Mouse (Mus musculus) midbrain, embryonic 14.5 days (tissue): ENCODE results near the gene Frs2. TPM values are rescaled to one million over a fixed set of nuclear protein-coding genes. Genes with fewer than 3 reads are reported as not detected.
A peak's percentile ranks its signal among the peaks of the same experiment; 100 is the strongest.
"Not testable (repeated sequence)": the region's sequence is repeated elsewhere in the genome, so short reads cannot be mapped to it uniquely, and the experiment has no call there.

Experiments used
- ATAC-seq: fragments of 200-750 bp; cut with Nextera tagmentation; 2 replicates; pipeline ENCODE4 v1.8.0; 2017; ENCODE audit warnings: moderate number of reproducible peaks, moderate library complexity; ENCODE audit not compliant: low FRiP score, low TSS enrichment
- DNase-seq: peaks from one replicate; pipeline ENCODE4 v3.0.0-alpha.2; 2015
- H3K27ac ChIP-seq: fragments of 300-500 bp; sonication (generic); replicated peaks from 2 replicates; pipeline ENCODE4 v1.5.1; 2014; ENCODE audit warnings: mild to moderate bottlenecking, low read depth, low read length, moderate library complexity
- H3K27me3 ChIP-seq: fragments of 300-500 bp; sonication (generic); 2 replicates; pipeline ENCODE4 v1.6.1; 2014; ENCODE audit warnings: low read length, control low read depth, mixed read lengths; ENCODE audit not compliant: control insufficient read depth, insufficient read depth
- H3K36me3 ChIP-seq: fragments of 300-500 bp; sonication (generic); 2 replicates; pipeline ENCODE4 v1.6.1; 2014; ENCODE audit warnings: low read length, control low read depth; ENCODE audit not compliant: control insufficient read depth, insufficient read depth
- H3K4me1 ChIP-seq: fragments of 300-500 bp; sonication (generic); 2 replicates; pipeline ENCODE4 v1.6.1; 2014; ENCODE audit warnings: mild to moderate bottlenecking, antibody characterized with exemption, low read length, control low read depth; ENCODE audit not compliant: control insufficient read depth, insufficient read depth
- H3K4me2 ChIP-seq: fragments of 300-500 bp; sonication (generic); 2 replicates; pipeline ENCODE4 v1.6.1; 2014; ENCODE audit warnings: mild to moderate bottlenecking, low read length, moderate library complexity
- H3K4me3 ChIP-seq: fragments of 300-500 bp; sonication (generic); replicated peaks from 2 replicates; pipeline ENCODE4 v1.5.1; 2014; ENCODE audit warnings: low read depth, low read length
- H3K9ac ChIP-seq: fragments of 300-500 bp; sonication (generic); replicated peaks from 2 replicates; pipeline ENCODE4 v1.6.1; 2014; ENCODE audit warnings: mild to moderate bottlenecking, low read length, moderate library complexity
- H3K9me3 ChIP-seq: fragments of 300-500 bp; sonication (generic); 2 replicates; pipeline ENCODE4 v1.6.1; 2016; ENCODE audit warnings: low read length, control low read depth, mixed read lengths; ENCODE audit not compliant: control insufficient read depth
- WGBS: fragments of 180-500 bp; shearing (Covaris S2); extraction: QIAGEN DNeasy Blood & Tissue Kit; methylation state at CpG from one replicate; pipeline ENCODE4 v1.1.7; 2014; 5-methylcytosine and 5-hydroxymethylcytosine counted together
- polyA plus RNA-seq: library from polyadenylated mRNA; unstranded; fragments of >200 nt; fragmentation: Nextera tagmentation; extraction: Ambion mirVana; gene quantifications from 2 replicates; pipeline ENCODE4 v1.2.1, GENCODE M21; 2014

Frs2 gene
- polyA plus RNA-seq, 1 experiment from 2014 or later = 30.3 TPM

GRCm38 (mm10) chr10:117055668-117056067 lies 92.7 kb downstream of the Frs2 start:
- H3K27ac ChIP-seq = no peak overlapping the region
- no peak overlapping the region for H3K4me3 ChIP-seq
- H3K36me3 ChIP-seq = peaks cover 99% of the 10 kb centered on the region
- no peaks in the 10 kb centered on the region for H3K9me3 ChIP-seq
- 94% methylated on average over 4 of the region's 4 CpGs for WGBS
- no peak for ATAC-seq
- no peak overlapping the region for H3K4me2 ChIP-seq
- H3K27me3 ChIP-seq = no peaks in the 10 kb centered on the region
- H3K4me1 ChIP-seq = no peaks in the 10 kb centered on the region
- H3K9ac ChIP-seq = no peak overlapping the region
- DNase-seq = no peak

DNA sequence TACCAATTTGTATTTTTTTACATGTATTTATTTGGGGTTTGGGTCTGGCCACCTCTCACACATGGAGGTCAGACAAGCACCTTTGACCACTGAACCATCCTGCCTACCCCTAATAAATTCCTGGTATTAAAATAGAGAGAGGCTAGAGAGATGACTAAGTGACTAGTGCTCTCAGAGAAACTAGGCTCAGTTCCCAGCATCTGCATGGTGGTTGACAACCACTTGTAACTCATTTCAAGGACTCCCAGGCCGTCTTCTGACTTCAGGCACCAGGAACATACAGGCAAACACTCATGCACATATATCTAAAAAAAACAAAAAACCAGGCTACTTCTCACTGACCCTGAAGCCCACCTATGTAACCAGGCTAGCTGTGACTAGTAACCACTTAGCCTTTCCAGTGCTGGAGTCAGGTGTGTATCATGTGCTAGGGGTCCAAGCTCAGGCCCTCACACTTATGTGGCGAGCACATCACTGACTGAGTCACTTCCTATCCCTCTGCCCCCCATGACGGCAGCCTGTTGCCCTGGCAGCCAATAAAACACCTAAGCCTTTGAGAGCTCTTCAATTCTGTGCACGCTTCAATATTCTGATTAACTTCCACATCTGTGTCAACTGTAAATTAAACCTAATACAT lies 98.3 kb downstream of the Frs2 start:
- WGBS = 84% methylated on average over 4 of the region's 4 CpGs
- ATAC-seq = no peak
- Histone ChIP-seq H3K36me3 (peaks cover 58% of the 10 kb centered on the region), H3K27ac (no peak overlapping the region), H3K27me3 (no peaks in the 10 kb centered on the region), H3K4me2 (no peak overlapping the region), H3K9ac (no peak overlapping the region), H3K9me3 (no peaks in the 10 kb centered on the region), H3K4me1 (0 out of 2 replicates have a peak, but pooled peaks cover 4% of the 10 kb centered on the region), H3K4me3 (no peak overlapping the region)
- no peak for DNase-seq

- no peaks in the 10 kb centered on the region for H3K27me3 ChIP-seq
- WGBS = 79% methylated on average over 4 of the region's 4 CpGs
- H3K4me1 ChIP-seq = 0 out of 2 replicates have a peak, but pooled peaks cover 4% of the 10 kb centered on the region
- no peak overlapping the region for H3K27ac ChIP-seq
- DNase-seq = no peak
- ATAC-seq = no peak
- H3K4me2 ChIP-seq = no peak overlapping the region
- no peaks in the 10 kb centered on the region for H3K9me3 ChIP-seq
- H3K9ac ChIP-seq = no peak overlapping the region
- H3K4me3 ChIP-seq = no peak overlapping the region
- peaks cover 50% of the 10 kb centered on the region for H3K36me3 ChIP-seq
These were observed 99.1 kb downstream of the Frs2 start for GRCm38 (mm10) chr10:117049253-117049652.

GRCm38 (mm10) chr10:117045175-117046056 lies 102.9 kb downstream of the Frs2 start, which contains the start of gene Lrrc10:
Lrrc10 (plus strand) TSS chr10:117045341.
- Histone ChIP-seq H3K36me3 (peaks cover 12% of the 10 kb centered on the region), H3K27ac (no peak within 1 kb of the TSS), H3K27me3 (no peaks in the 10 kb centered on the region), H3K9ac (no peak within 1 kb of the TSS), H3K4me2 (peak within 1 kb of the TSS; percentile 39), H3K4me3 (no peak within 1 kb of the TSS), H3K9me3 (no peaks in the 10 kb centered on the region), H3K4me1 (0 out of 2 replicates have a peak, but pooled peaks cover 4% of the 10 kb centered on the region)
- 45% methylated on average over 40 of the region's 40 CpGs for WGBS
- ATAC-seq (no peak), DNase-seq (peak; percentile 35)

GRCm38 (mm10) chr10:117043497-117044166 lies 104.7 kb downstream of the Frs2 start:
- not testable (repeated sequence) for H3K9ac ChIP-seq, ATAC-seq, H3K27ac ChIP-seq, H3K9me3 ChIP-seq, H3K4me3 ChIP-seq, H3K4me1 ChIP-seq, DNase-seq, H3K27me3 ChIP-seq, H3K4me2 ChIP-seq, H3K36me3 ChIP-seq
- 48% methylated on average over 15 of the region's 16 CpGs for WGBS

DNA sequence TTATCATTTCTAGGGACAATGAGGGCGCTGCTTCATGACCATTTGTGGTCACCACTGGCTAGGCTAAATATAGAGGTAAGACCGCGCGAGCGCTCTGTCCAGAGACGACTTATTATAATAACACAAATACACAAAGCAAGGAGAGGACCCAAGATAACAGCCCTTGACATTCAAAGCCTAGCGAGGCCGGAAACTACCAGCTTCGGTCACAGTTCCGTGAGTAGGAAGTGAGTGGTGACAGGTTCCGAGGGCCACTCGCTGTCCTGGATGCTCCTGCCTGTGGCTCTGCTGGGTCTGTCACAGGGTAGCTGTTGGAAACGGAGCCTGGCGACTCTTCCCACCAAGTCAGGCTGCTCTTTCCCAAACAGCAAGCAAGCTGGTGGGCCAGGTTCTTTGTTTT lies 106.0 kb downstream of the Frs2 start:
- Histone ChIP-seq H3K4me2 (no peak overlapping the region), H3K9ac (no peak overlapping the region), H3K36me3 (no peaks in the 10 kb centered on the region), H3K4me1 (0 out of 2 replicates have a peak, but pooled peaks cover 4% of the 10 kb centered on the region), H3K9me3 (no peaks in the 10 kb centered on the region), H3K27me3 (no peaks in the 10 kb centered on the region), H3K4me3 (no peak overlapping the region), H3K27ac (no peak overlapping the region)
- 87% methylated on average over 14 of the region's 14 CpGs for WGBS
- DNase-seq (no peak), ATAC-seq (no peak)

- no peak overlapping the region for H3K4me3 ChIP-seq
- no peak overlapping the region for H3K27ac ChIP-seq
- DNase-seq (peak; percentile 76), ATAC-seq (no peak)
- WGBS = 66% methylated on average over 6 of the region's 6 CpGs
- H3K9me3 ChIP-seq = no peaks in the 10 kb centered on the region
- no peak overlapping the region for H3K4me2 ChIP-seq
- no peaks in the 10 kb centered on the region for H3K36me3 ChIP-seq
- H3K27me3 ChIP-seq = no peaks in the 10 kb centered on the region
- H3K9ac ChIP-seq = no peak overlapping the region
- 0 out of 2 replicates have a peak, but pooled peaks cover 2% of the 10 kb centered on the region for H3K4me1 ChIP-seq
These were observed 108.0 kb downstream of the Frs2 start for GRCm38 (mm10) chr10:117040355-117040754.

DNA sequence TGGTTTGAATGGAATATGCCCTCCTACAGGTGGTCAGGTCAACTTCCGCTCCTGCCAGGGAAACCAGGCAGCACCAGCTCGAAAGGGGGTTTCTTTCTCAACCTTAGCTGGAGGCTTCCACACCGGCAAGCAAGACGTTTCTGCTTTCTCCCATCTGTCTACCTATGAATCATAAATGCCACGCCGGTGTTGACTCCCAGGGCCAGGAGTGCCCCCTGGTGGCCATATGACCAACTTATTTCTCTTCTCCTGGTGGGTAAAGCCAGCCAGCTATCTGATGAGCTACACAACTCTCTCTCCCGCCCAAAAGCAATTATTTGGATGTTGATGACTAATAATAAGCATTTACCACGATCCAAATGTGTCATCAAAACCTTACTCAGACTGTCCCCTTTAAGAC lies 114.5 kb downstream of the Frs2 start:
- WGBS = 29% methylated on average over 8 of the region's 8 CpGs
- peak; percentile 89 for DNase-seq
- no peak overlapping the region for H3K4me2 ChIP-seq
- H3K27me3 ChIP-seq = no peaks in the 10 kb centered on the region
- no peaks in the 10 kb centered on the region for H3K36me3 ChIP-seq
- H3K4me3 ChIP-seq = no peak overlapping the region
- H3K27ac ChIP-seq = no peak overlapping the region
- ATAC-seq = no peak
- H3K9ac ChIP-seq = no peak overlapping the region
- no peaks in the 10 kb centered on the region for H3K9me3 ChIP-seq
- no peaks in the 10 kb centered on the region for H3K4me1 ChIP-seq
